Mouse (Mus musculus): ENCODE measurements at regions not wholly inside any gene's neighbourhood (a gene's known extent, or its start where the extent isn't known, plus 50 kb on each side); places are given as distances from the start of the nearest gene placed in this dataset.

DNA sequence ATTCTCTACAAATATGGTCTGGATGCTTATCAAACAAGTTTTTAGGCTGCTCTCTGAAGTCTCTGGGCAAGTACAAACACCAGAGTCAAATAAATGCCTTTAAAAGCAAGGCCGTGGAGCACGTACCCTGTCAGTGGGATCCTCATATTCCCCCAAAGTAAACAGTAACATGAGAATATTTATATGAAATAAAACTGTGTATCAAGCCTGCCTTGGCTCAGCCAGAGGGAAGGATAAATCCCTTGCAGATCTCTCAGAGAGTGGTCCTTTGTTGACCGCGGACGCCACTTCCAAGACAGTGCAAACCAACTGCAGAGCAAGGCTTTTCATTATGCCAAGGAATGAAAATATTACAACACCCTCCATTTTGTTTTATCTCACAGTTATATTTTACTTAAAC lies 104.8 kb upstream of the 1700066M21Rik start:
- DNase-seq (ENCODE audit: low spot score): no peak

- no peak for DNase-seq (ENCODE audit: low spot score)
Measured at GRCm38 (mm10) chr1:57281549-57281948, 95.9 kb upstream of the 1700066M21Rik start.

DNA sequence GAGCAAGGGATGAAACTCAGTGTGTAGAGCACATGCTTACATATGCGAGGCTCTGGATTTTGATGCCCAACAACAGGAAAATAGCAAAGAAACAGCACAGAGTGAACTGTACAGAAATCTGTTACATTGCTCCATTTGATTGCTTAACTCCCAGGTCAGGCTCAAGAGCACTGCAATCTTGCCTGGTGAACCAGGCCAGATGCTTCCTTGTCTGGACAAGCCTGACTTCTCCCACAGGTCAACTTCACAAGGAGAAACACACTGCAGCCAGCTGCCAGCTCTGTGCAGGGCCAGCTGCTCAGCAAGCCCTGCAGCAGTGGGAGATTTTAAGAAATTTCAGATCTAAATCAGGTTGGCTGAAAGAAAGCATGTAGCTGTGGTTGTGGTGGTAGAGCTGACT lies 81.2 kb upstream of the 1700066M21Rik start:
- no peak for DNase-seq (ENCODE audit: low spot score)

DNA sequence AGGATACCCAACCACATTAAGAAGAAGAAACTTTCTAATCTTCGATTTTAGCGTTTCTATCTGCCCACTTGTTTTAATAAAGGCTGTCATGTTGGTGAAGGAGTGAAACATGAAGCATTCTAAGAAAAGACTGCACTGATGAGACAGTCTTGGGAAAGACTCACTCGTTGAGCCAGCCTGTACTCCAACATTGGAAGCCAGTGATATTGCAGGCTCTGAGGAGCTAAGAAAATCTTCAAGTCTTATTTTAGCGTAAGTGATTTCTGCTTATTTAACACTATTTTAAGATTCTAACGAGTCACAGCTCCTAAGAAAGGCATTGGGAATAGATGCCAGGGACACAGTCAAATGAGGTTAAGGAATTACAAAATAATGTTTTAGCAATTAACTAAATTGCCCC lies 78.9 kb upstream of the 1700066M21Rik start:
- DNase-seq (ENCODE audit: low spot score): no peak

- DNase-seq (ENCODE audit: low spot score): no peak
Measured at GRCm38 (mm10) chr1:57301260-57301979, 76.0 kb upstream of the 1700066M21Rik start.

- no peak for DNase-seq (ENCODE audit: low spot score)
Measured at GRCm38 (mm10) chr1:57301980-57302331, 75.5 kb upstream of the 1700066M21Rik start.

DNA sequence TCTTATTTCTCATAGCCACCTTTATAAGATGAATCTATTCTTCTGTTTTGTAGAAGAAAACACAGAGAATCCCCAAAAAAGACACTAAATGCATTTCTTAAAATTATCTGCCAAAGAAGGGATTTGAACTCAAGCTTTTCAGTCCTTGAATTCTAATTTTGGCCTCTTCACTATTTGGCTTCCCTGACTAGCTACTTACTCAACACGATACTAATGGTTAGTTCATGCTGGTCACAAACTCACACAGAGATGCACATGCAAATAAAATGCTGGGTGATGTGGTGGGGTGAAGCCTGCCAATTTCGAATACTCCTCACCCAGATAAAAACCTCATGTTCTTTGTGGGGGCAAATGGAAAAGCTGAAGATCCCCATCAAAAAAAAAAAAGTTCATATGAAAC lies 72.7 kb upstream of the 1700066M21Rik start:
- no peak for DNase-seq (ENCODE audit: low spot score)

DNA sequence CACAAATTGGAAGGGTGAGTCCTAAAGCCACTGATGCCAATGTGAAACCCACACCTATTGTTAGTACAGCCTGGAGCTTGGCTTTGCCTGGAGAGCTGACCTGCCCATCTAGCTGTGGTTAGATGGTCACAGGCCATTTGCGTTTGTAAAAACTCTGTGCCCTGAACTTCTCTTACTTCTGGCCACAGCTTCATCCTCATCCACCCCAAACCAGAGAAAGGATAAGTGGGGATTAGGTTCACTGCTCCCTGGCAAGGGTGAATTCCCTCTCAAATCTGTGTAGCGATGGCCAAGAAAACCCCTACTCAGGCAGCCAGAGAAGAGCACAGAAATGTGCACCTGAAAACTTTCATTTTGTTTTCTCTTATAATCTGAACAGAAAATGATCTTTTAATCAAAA lies 54.9 kb upstream of the 1700066M21Rik start:
- no peak for DNase-seq (ENCODE audit: low spot score)

GRCm38 (mm10) chr1:57323118-57323517 lies 54.3 kb upstream of the 1700066M21Rik start:
- DNase-seq (ENCODE audit: low spot score): no peak

- no peak for DNase-seq (ENCODE audit: low spot score)
Measured at GRCm38 (mm10) chr1:57325585-57326165, 51.7 kb upstream of the 1700066M21Rik start.
